Mouse (Mus musculus) MEL (cell line): ENCODE measurements at regions not wholly inside any gene's neighbourhood (a gene's known extent, or its start where the extent isn't known, plus 50 kb on each side); places are given as distances from the start of the nearest gene placed in this dataset.

ENCODE experiments used
- DNase-seq: peaks from one replicate; pipeline ENCODE4 v3.0.0; 2011; ENCODE audit warnings: low read depth, low spot score
- H3K27ac ChIP-seq: 2 replicates; pipeline ENCODE4 v1.5.1; 2012; ENCODE audit warnings: low read depth, mild to moderate bottlenecking, control low read depth, low read length, moderate library complexity; ENCODE audit not compliant: control insufficient read depth
- H3K27me3 ChIP-seq, 2 experiments: fragments of 150-350 bp in 1 of 2; sonication (generic) in 1 of 2; 2 replicates each; pipeline ENCODE4 v1.6.1; 2012; ENCODE audit warnings: low read length in 2 of 2, mild to moderate bottlenecking in 2 of 2, improper control_type of control experiment in 1 of 2, moderate library complexity in 1 of 2; ENCODE audit not compliant: insufficient read depth in 2 of 2, control insufficient read depth in 1 of 2
- H3K36me3 ChIP-seq, 2 experiments: 2 replicates each; pipeline ENCODE4 v1.6.1; 2012 to 2014; ENCODE audit warnings: low read length in 2 of 2, improper control_type of control experiment in 1 of 2, inconsistent platforms in 1 of 2, mild to moderate bottlenecking in 1 of 2; ENCODE audit not compliant: insufficient read depth in 2 of 2, control insufficient read depth in 1 of 2
- H3K4me1 ChIP-seq, 2 experiments: fragments of 150-350 bp in 1 of 2; sonication (generic) in 1 of 2; 2 replicates each; pipeline ENCODE4 v1.6.1; 2012; ENCODE audit warnings: low read length in 2 of 2, improper control_type of control experiment in 1 of 2, mild to moderate bottlenecking in 1 of 2; ENCODE audit not compliant: insufficient read depth in 2 of 2, control insufficient read depth in 1 of 2
- H3K4me3 ChIP-seq, 2 experiments: fragments of 150-350 bp in 1 of 2; sonication (generic) in 1 of 2; 2 replicates each; pipeline ENCODE4 v1.5.1; 2012; ENCODE audit warnings: low read depth in 2 of 2, low read length in 2 of 2, mild to moderate bottlenecking in 2 of 2, moderate library complexity in 2 of 2, control low read depth in 1 of 2, improper control_type of control experiment in 1 of 2; ENCODE audit not compliant: control insufficient read depth in 1 of 2, insufficient read depth in 1 of 2
- H3K79me2 ChIP-seq: 2 replicates; pipeline ENCODE4 v1.6.1; 2012; ENCODE audit warnings: mild to moderate bottlenecking, low read length, moderate library complexity; ENCODE audit not compliant: control insufficient read depth, poor library complexity, insufficient read depth
- H3K9ac ChIP-seq: 2 replicates; pipeline ENCODE4 v1.6.1; 2012; ENCODE audit warnings: low read depth, mild to moderate bottlenecking, control low read depth, low read length, moderate library complexity; ENCODE audit not compliant: control insufficient read depth, poor library complexity, severe bottlenecking
- H3K9me3 ChIP-seq: fragments of 150-350 bp; sonication (generic); replicated peaks from 2 replicates; pipeline ENCODE4 v1.6.1; 2012; ENCODE audit warnings: mild to moderate bottlenecking, low read length, improper control_type of control experiment, moderate library complexity; ENCODE audit not compliant: insufficient read depth
- BHLHE40 ChIP-seq: IDR thresholded peaks from 2 replicates; pipeline ENCODE4 v1.6.1; 2012; ENCODE audit warnings: low read depth, mild to moderate bottlenecking, inconsistent platforms, low read length, improper control_type of control experiment, borderline replicate concordance
- CHD2 ChIP-seq: IDR thresholded peaks from 2 replicates; pipeline ENCODE4 v1.6.1; 2011; ENCODE audit warnings: low read length, improper control_type of control experiment
- CTCF ChIP-seq, 3 experiments: IDR thresholded peaks in 2 of 3; conservative IDR thresholded peaks in 1 of 3; 2 replicates each; pipeline ENCODE4 v1.5.1; 2011 to 2012; ENCODE audit warnings: low read length in 3 of 3, low read depth in 2 of 3, mild to moderate bottlenecking in 2 of 3, improper control_type of control experiment in 1 of 3, inconsistent platforms in 1 of 3, mixed read lengths in 1 of 3, moderate library complexity in 1 of 3; ENCODE audit not compliant: control insufficient read depth in 1 of 3, insufficient read depth in 1 of 3, poor library complexity in 1 of 3, severe bottlenecking in 1 of 3
- E2F4 ChIP-seq: IDR thresholded peaks from 2 replicates; pipeline ENCODE4 v1.6.1; 2011; ENCODE audit warnings: low read depth, low read length, improper control_type of control experiment, borderline replicate concordance
- ELF1 ChIP-seq: IDR thresholded peaks from 2 replicates; pipeline ENCODE4 v1.6.1; 2014; ENCODE audit warnings: low read depth, mild to moderate bottlenecking, inconsistent platforms, low read length, improper control_type of control experiment, moderate library complexity
- ETS1 ChIP-seq: IDR thresholded peaks from 2 replicates; pipeline ENCODE4 v1.6.1; 2012; ENCODE audit warnings: low read depth, mild to moderate bottlenecking, inconsistent platforms, low read length, improper control_type of control experiment, moderate library complexity
- GABPA ChIP-seq: IDR thresholded peaks from 2 replicates; pipeline ENCODE4 v1.6.1; 2012; ENCODE audit warnings: low read depth, mild to moderate bottlenecking, inconsistent platforms, low read length, improper control_type of control experiment, moderate library complexity
- GATA1 ChIP-seq: IDR thresholded peaks from 2 replicates; pipeline ENCODE4 v1.6.1; 2011; ENCODE audit warnings: low read depth, low read length, improper control_type of control experiment
- HCFC1 ChIP-seq: IDR thresholded peaks from 2 replicates; pipeline ENCODE4 v1.6.1; 2012; ENCODE audit warnings: low read depth, mild to moderate bottlenecking, inconsistent platforms, low read length, improper control_type of control experiment, moderate library complexity
- JUND ChIP-seq: IDR thresholded peaks from 2 replicates; pipeline ENCODE4 v1.6.1; 2011; ENCODE audit warnings: low read depth, mild to moderate bottlenecking, improper control_type of control experiment, low read length
- KAT2A ChIP-seq: conservative IDR thresholded peaks from 2 replicates; pipeline ENCODE4 v1.6.1; 2012; ENCODE audit warnings: low read depth, low read length, improper control_type of control experiment, inconsistent platforms
- MAFK ChIP-seq: IDR thresholded peaks from 2 replicates; pipeline ENCODE4 v1.6.1; 2011; ENCODE audit warnings: low read depth, mild to moderate bottlenecking, low read length, improper control_type of control experiment, borderline replicate concordance
- MEF2A ChIP-seq: IDR thresholded peaks from 2 replicates; pipeline ENCODE4 v1.6.1; 2014; ENCODE audit warnings: low read depth, mild to moderate bottlenecking, inconsistent platforms, low read length, improper control_type of control experiment; ENCODE audit not compliant: poor library complexity, insufficient replicate concordance, severe bottlenecking; ENCODE audit errors: extremely low read depth
- MYC ChIP-seq: IDR thresholded peaks from 2 replicates; pipeline ENCODE4 v1.6.1; 2011; ENCODE audit warnings: low read depth, mild to moderate bottlenecking, low read length, improper control_type of control experiment, moderate library complexity
- NELFE ChIP-seq: IDR thresholded peaks from 2 replicates; pipeline ENCODE4 v1.6.1; 2011; ENCODE audit warnings: low read depth, low read length, improper control_type of control experiment
- POLR2AphosphoS5 ChIP-seq: IDR thresholded peaks from 2 replicates; pipeline ENCODE4 v1.6.1; 2012; ENCODE audit warnings: low read depth, borderline replicate concordance, mild to moderate bottlenecking, inconsistent platforms, low read length, moderate library complexity, mixed read lengths
- SIN3A ChIP-seq: IDR thresholded peaks from 2 replicates; pipeline ENCODE4 v1.6.1; 2012; ENCODE audit warnings: low read length, improper control_type of control experiment, inconsistent platforms
- TAL1 ChIP-seq: IDR thresholded peaks from 2 replicates; pipeline ENCODE4 v1.6.1; 2012; ENCODE audit warnings: mild to moderate bottlenecking, inconsistent platforms, low read length, moderate library complexity, mixed read lengths
- UBTF ChIP-seq: IDR thresholded peaks from 2 replicates; pipeline ENCODE4 v1.6.1; 2012; ENCODE audit warnings: low read depth, mild to moderate bottlenecking, inconsistent platforms, low read length, improper control_type of control experiment, moderate library complexity, borderline replicate concordance; ENCODE audit not compliant: insufficient read depth
- USF2 ChIP-seq, 2 experiments: IDR thresholded peaks; 2 replicates each; pipeline ENCODE4 v1.6.1; 2011 to 2012; ENCODE audit warnings: improper control_type of control experiment in 2 of 2, low read length in 2 of 2, borderline replicate concordance in 1 of 2, inconsistent platforms in 1 of 2, low read depth in 1 of 2, mild to moderate bottlenecking in 1 of 2; ENCODE audit not compliant: insufficient read depth in 1 of 2
- ZC3H11A ChIP-seq: IDR thresholded peaks from 2 replicates; pipeline ENCODE4 v1.6.1; 2012; ENCODE audit warnings: low read depth, mild to moderate bottlenecking, inconsistent platforms, low read length, improper control_type of control experiment
- ZKSCAN1 ChIP-seq: IDR thresholded peaks from 2 replicates; pipeline ENCODE4 v1.6.1; 2012; ENCODE audit warnings: low read depth, mild to moderate bottlenecking, inconsistent platforms, low read length, improper control_type of control experiment, moderate library complexity
- ZMIZ1 ChIP-seq: IDR thresholded peaks from 2 replicates; pipeline ENCODE4 v1.6.1; 2012; ENCODE audit warnings: low read depth, mild to moderate bottlenecking, inconsistent platforms, low read length, improper control_type of control experiment, moderate library complexity

- H3K27ac ChIP-seq, result no peak overlapping the region
- H3K36me3 ChIP-seq, result no peaks in the 10 kb centered on the region
These were observed 473.2 kb downstream of the Isl1 start for GRCm38 (mm10) chr13:115836203-115836768.

GRCm38 (mm10) chr13:115825191-115825590 is 484.3 kb downstream of the Isl1 start:
- no peak overlapping the region for H3K27ac ChIP-seq
- H3K27me3 ChIP-seq, result no peaks in the 10 kb centered on the region
- no peaks in the 10 kb centered on the region for H3K4me1 ChIP-seq
- TF ChIP-seq ZC3H11A (no peak), GABPA (no peak), USF2 (IDR thresholded peaks at IDR 0.05; ENCODE audit: borderline replicate concordance in 1 of 2, insufficient read depth in 1 of 2, low read depth in 1 of 2, low read length in 2 of 2) (no peak), CHD2 (no peak), HCFC1 (no peak), NELFE (no peak)
- no peaks in the 10 kb centered on the region for H3K9me3 ChIP-seq
- H3K79me2 ChIP-seq, result no peaks in the 10 kb centered on the region
- no peak overlapping the region for H3K4me3 ChIP-seq
- no peak for DNase-seq
- no peaks in the 10 kb centered on the region for H3K36me3 ChIP-seq
- no peak overlapping the region for H3K9ac ChIP-seq

More at GRCm38 (mm10) chr13:115836203-115836768, 473.2 kb downstream of the Isl1 start:
- TF ChIP-seq ZC3H11A (no peak), JUND (no peak), GATA1 (no peak), SIN3A (no peak), KAT2A (no peak), USF2 (IDR thresholded peaks at IDR 0.05; ENCODE audit: borderline replicate concordance in 1 of 2, insufficient read depth in 1 of 2, low read depth in 1 of 2, low read length in 2 of 2) (no peak), UBTF (no peak), TAL1 (no peak), POLR2AphosphoS5 (no peak), ELF1 (no peak), ETS1 (no peak), ZKSCAN1 (no peak), ZMIZ1 (no peak), MEF2A (no peak), NELFE (no peak), MYC (no peak), E2F4 (no peak), MAFK (no peak), CTCF (IDR thresholded peaks at IDR 0.05 in 2 of 3, conservative IDR thresholded peaks at IDR 0.05 in 1 of 3; ENCODE audit: control insufficient read depth in 1 of 3, insufficient read depth in 1 of 3, low read depth in 2 of 3, low read length in 3 of 3, poor library complexity in 1 of 3, severe bottlenecking in 1 of 3) (no peak), BHLHE40 (no peak)
- H3K4me3 ChIP-seq, result no peak overlapping the region
- no peaks in the 10 kb centered on the region for H3K79me2 ChIP-seq
- no peaks in the 10 kb centered on the region for H3K4me1 ChIP-seq
- no peak for DNase-seq
- H3K9me3 ChIP-seq, result no peaks in the 10 kb centered on the region
- H3K27me3 ChIP-seq, result no peaks in the 10 kb centered on the region
- H3K9ac ChIP-seq, result no peak overlapping the region
